Mouse (Mus musculus) heart, postnatal 0 days (tissue): Measurements from ENCODE around the gene Ccdc146. TPM values are rescaled to one million over a fixed set of nuclear protein-coding genes. Genes with fewer than 3 reads are reported as not detected.

Experiments used
- ATAC-seq: fragments of 200-750 bp; cut with Nextera tagmentation; 2 replicates; pipeline ENCODE4 v1.8.0; 2017; ENCODE audit warnings: low read depth, moderate number of reproducible peaks, moderate library complexity; ENCODE audit not compliant: insufficient read depth
- DNase-seq: peaks from one replicate; pipeline ENCODE4 v3.0.0-alpha.2; 2016; ENCODE audit warnings: low spot score
- H3K27ac ChIP-seq: fragments of 300-500 bp; sonication (generic); 2 replicates; pipeline ENCODE4 v1.5.1; 2014; ENCODE audit warnings: low read depth, mild to moderate bottlenecking
- H3K27me3 ChIP-seq: fragments of 300-500 bp; sonication (generic); 2 replicates; pipeline ENCODE4 v1.6.1; 2014; ENCODE audit warnings: low read length, mixed read lengths; ENCODE audit not compliant: control insufficient read depth, insufficient read depth
- H3K36me3 ChIP-seq: fragments of 300-500 bp; sonication (generic); replicated peaks from 2 replicates; pipeline ENCODE4 v1.6.1; 2014; ENCODE audit warnings: low read length, mixed read lengths; ENCODE audit not compliant: control insufficient read depth, insufficient read depth
- H3K4me1 ChIP-seq: fragments of 300-500 bp; sonication (generic); 2 replicates; pipeline ENCODE4 v1.6.1; 2014; ENCODE audit warnings: antibody characterized with exemption; ENCODE audit not compliant: control insufficient read depth, insufficient read depth
- H3K4me2 ChIP-seq: fragments of 300-500 bp; sonication (generic); 2 replicates; pipeline ENCODE4 v1.6.1; 2014; ENCODE audit warnings: low read depth, mild to moderate bottlenecking, low read length, moderate library complexity
- H3K4me3 ChIP-seq: fragments of 300-500 bp; sonication (generic); 2 replicates; pipeline ENCODE4 v1.5.1; 2014; ENCODE audit warnings: low read depth, low read length
- H3K9ac ChIP-seq: fragments of 300-500 bp; sonication (generic); replicated peaks from 2 replicates; pipeline ENCODE4 v1.6.1; 2014; ENCODE audit warnings: low read depth, low read length, mixed read lengths
- H3K9me3 ChIP-seq: fragments of 300-500 bp; sonication (generic); replicated peaks from 2 replicates; pipeline ENCODE4 v1.6.1; 2016; ENCODE audit warnings: low read length; ENCODE audit not compliant: control insufficient read depth
- CTCF ChIP-seq: IDR thresholded peaks from 2 replicates; pipeline ENCODE4 v1.5.1; 2016; ENCODE audit warnings: antibody characterized with exemption, control low read depth, low read depth
- EP300 ChIP-seq: IDR thresholded peaks from 2 replicates; pipeline ENCODE4 v1.6.1; 2016; ENCODE audit warnings: antibody characterized with exemption, low read depth
- WGBS: fragments of 180-500 bp; shearing (Covaris S2); extraction: QIAGEN DNeasy Blood & Tissue Kit; methylation state at CpG from one replicate; pipeline ENCODE4 v1.1.7; 2014; 5-methylcytosine and 5-hydroxymethylcytosine counted together
- polyA plus RNA-seq: library from polyadenylated mRNA; unstranded; fragments of >200 nt; fragmentation: Nextera tagmentation; extraction: Ambion mirVana; gene quantifications from 2 replicates; pipeline ENCODE4 v1.2.1, GENCODE M21; 2015
- total RNA-seq: library from RNA; depleted of rRNA; stranded (reverse); fragments of >200 nt; gene quantifications from 2 replicates; pipeline ENCODE4 v1.2.3, GENCODE M21; 2014; ENCODE audit warnings: low replicate concordance; rRNA removed

Ccdc146 gene
- total RNA-seq = 0.08 TPM in 1 of 2 replicates, not detected in the other
- polyA plus RNA-seq = 4.1 and 4.2 TPM in 2 replicates

DNA sequence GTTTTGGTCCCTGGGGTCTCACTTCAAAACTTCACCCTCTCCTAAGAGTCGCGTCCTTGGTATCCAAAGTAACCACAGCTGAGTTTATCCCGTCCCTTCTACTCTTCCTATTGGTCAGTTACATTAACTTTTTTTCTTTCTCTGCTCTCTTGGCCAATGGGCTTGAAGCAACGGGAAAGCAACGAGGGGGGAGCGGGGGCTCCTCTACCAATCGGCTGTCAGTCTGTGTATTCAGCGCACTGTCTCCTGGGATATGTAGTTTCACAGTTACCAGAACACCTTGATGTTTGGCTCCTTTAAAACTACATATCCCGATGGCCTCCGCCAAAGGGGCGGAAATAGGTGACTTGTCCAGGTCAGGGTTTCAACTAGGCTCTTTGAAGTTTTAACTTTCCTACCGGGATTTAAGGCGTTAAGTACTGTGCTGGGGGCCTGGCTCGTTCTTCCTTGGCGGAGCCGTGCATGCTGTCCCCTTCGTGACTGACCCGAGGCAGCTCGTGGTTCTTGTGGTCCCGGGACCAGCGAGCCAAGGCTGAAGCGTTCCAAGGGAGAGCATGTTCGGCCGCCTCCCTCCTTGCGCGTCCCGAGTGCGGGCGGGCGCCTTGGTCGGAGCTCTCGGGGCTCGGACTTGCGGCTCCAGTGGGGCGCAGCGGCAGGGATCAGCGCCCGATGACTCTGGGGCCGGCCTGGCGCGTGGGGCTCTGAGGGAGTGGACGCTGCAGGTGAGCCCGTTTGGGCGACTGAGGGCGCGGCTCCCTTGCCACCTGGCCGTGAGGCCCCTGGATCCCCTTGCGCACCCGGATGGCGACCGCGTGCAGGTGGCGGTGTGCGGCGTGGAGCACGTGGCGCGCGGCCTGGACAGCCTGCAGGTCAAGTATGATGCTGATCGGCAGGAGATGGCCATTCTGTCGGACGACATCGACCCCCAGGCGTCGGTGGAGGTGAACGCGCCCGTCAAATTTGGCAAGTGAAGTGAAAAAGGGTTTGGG, at the start of gene Ccdc146, which contains the start of gene Fam185a:
Ccdc146 (minus strand) TSS at position 64 of the 989 bp plus-strand sequence.
Fam185a (plus strand) TSS at position 345 of the 989 bp plus-strand sequence.
- Histone ChIP-seq H3K4me3 (peak within 1 kb of the TSS; percentile 82), H3K4me1 (no peaks in the 10 kb centered on the region), H3K9ac (peak within 1 kb of the TSS; percentile 67), H3K36me3 (no peaks in the 10 kb centered on the region), H3K27me3 (no peaks in the 10 kb centered on the region), H3K4me2 (peak within 1 kb of the TSS; percentile 90), H3K27ac (peak within 1 kb of the TSS; percentile 53), H3K9me3 (no peaks in the 10 kb centered on the region)
- WGBS = under 1% methylated on average over 65 of the region's 68 CpGs
- TF ChIP-seq EP300 (no peak), CTCF (no peak)
- peak; percentile 99 for DNase-seq
- peak; percentile 100 for ATAC-seq

DNA sequence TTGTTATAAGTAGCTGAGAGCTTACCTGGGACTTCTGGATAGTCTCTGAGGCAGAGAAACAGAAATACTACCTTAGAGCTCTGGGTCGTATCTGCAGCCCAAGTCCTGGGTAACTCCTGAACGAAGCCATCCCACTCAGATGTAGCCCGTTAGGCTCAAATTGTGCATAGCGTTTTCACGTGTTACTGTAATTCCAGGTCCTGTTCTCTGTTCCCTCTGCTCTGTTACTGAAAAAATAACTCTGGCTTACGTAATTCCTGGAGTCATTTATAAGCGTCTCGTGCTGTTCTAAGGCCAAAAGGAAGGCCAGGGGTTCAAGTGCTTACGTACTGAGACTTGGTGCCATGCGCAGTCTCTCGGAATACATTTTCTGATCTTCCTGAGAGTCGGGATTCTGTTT, 43.6 kb upstream of the Ccdc146 start:
- H3K9me3 ChIP-seq = no peaks in the 10 kb centered on the region
- no peak for DNase-seq
- no peak for ATAC-seq
- no peak overlapping the region for H3K4me2 ChIP-seq
- 90% methylated on average over 12 of the region's 12 CpGs for WGBS
- no peaks in the 10 kb centered on the region for H3K36me3 ChIP-seq
- H3K4me3 ChIP-seq = no peak overlapping the region
- no peaks in the 10 kb centered on the region for H3K4me1 ChIP-seq
- H3K27ac ChIP-seq = no peak overlapping the region
- TF ChIP-seq CTCF (no peak), EP300 (no peak)
- no peak overlapping the region for H3K9ac ChIP-seq
- H3K27me3 ChIP-seq = no peaks in the 10 kb centered on the region

DNA sequence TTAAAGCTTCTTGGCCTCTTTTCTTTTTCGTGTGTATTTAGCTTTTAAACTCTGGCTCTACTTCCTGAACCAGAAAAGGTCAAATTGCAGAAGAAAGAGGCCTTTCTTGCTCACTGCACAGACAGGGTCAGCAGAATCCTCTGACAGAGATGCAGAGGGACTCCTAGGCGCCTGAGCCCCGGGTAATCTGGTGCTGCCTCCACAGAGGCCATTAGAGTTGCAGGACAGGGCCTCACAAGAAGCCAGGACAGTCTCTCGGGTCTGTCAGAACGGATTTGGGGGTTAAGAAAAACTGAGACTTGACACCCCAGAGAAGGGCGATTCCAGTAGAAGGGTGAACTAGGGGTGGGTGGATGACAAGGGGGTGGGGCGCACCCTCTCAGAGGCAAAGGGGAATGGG, 42.9 kb upstream of the Ccdc146 start:
- no peaks in the 10 kb centered on the region for H3K4me1 ChIP-seq
- 74% methylated on average over 7 of the region's 7 CpGs for WGBS
- no peak overlapping the region for H3K9ac ChIP-seq
- H3K27ac ChIP-seq = no peak overlapping the region
- H3K27me3 ChIP-seq = no peaks in the 10 kb centered on the region
- H3K4me3 ChIP-seq = no peak overlapping the region
- H3K36me3 ChIP-seq = no peaks in the 10 kb centered on the region
- no peak for ATAC-seq
- no peak for DNase-seq
- H3K4me2 ChIP-seq = no peak overlapping the region
- no peak for TF ChIP-seq CTCF
- no peak for TF ChIP-seq EP300
- H3K9me3 ChIP-seq = no peaks in the 10 kb centered on the region

DNA sequence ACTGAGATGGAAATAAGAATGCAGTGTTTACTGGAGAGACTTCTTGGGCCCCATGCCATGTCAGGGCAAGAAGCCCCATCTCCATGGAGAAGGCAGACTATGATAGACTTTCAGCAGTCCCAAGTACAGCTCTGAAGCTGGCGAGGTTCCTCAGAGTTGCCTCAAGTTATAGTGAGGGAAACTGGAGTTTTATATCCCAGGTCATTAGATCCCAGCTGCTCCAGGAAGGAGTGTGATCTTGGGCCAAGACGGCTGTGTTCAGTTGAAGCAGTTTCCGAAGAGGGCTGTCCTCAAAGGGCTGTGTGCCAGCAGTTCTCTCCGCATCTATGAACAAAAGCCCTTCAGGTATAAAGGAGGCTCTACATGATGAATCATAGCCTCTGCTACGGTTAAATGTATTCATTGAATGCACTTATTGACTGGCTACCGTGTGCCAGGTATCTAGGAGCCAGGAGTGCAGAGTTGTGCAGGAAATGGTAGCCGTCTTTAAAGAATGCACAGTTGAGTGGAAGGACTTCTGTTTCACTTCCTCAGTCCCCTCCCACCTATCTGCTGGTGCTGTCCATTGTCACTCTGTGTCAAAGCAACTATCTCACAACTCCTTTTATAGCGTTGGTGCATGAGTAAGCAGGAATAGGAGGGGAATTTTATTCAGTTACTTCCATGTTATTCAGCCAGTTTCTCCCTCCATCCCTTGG, 16.5 kb upstream of the Ccdc146 start:
- peak overlapping the region; percentile 43 for H3K27ac ChIP-seq
- no peaks in the 10 kb centered on the region for H3K27me3 ChIP-seq
- ATAC-seq (peak; percentile 36; the same call in 1 of the 2 replicates), DNase-seq (peak; percentile 43)
- H3K4me3 ChIP-seq = 0 out of 2 replicates have a peak overlapping the region, but pooled peaks have one; percentile 13
- H3K9ac ChIP-seq = no peak overlapping the region
- H3K4me2 ChIP-seq = peak overlapping the region; percentile 33; the same call in 1 of the 2 replicates
- peaks cover 16% of the 10 kb centered on the region; the same call in 1 of the 2 replicates for H3K4me1 ChIP-seq
- H3K36me3 ChIP-seq = no peaks in the 10 kb centered on the region
- WGBS = 36% methylated on average over 8 of the region's 8 CpGs
- TF ChIP-seq CTCF = no peak
- TF ChIP-seq EP300 = no peak
- H3K9me3 ChIP-seq = no peaks in the 10 kb centered on the region

DNA sequence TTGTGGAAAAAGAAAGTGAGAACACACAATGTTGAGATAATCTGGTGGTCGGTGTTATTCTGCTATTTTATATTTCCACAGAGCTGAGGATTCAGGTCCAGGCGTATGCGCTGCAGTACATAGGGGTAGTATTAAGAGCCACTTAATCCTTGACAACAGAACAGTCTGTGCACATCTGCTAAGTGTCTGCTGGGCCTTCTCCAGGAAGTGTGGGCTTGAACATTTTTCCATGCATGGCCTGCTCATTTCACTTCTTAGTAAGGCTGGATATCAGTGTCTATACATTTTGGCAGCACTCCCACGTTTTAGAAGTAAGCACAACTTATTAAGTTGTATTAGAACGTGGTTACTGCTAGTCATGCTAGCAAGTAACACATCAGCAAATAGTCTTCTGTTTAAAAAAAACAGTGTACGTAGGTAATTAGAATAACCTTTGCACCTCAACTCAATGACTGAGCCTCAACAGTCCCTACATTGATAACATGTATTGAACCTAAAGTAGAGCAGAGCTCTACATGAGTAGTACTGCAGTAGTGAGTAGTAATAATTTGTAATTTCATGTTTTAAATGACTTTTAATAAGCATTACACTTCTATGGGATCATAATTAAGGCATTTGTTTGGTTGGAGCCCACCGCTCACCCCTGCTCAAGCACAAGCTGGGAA, 15.1 kb upstream of the Ccdc146 start:
- 72% methylated on average over 7 of the region's 7 CpGs for WGBS
- H3K9ac ChIP-seq = no peak overlapping the region
- ATAC-seq (no peak), DNase-seq (no peak)
- H3K4me3 ChIP-seq = no peak overlapping the region
- H3K9me3 ChIP-seq = no peaks in the 10 kb centered on the region
- H3K4me2 ChIP-seq = no peak overlapping the region
- H3K4me1 ChIP-seq = peaks cover 16% of the 10 kb centered on the region; the same call in 1 of the 2 replicates
- H3K27me3 ChIP-seq = no peaks in the 10 kb centered on the region
- no peak overlapping the region for H3K27ac ChIP-seq
- TF ChIP-seq CTCF (no peak), EP300 (no peak)
- H3K36me3 ChIP-seq = no peaks in the 10 kb centered on the region
